Mouse (Mus musculus) midbrain, embryonic 16.5 days (tissue): Measurements from ENCODE around the gene Eif4e2. TPM values are rescaled to one million over a fixed set of nuclear protein-coding genes. Genes with fewer than 3 reads are reported as not detected.

ENCODE experiments used
- ATAC-seq: fragments of 200-750 bp; cut with Nextera tagmentation; 2 replicates; pipeline ENCODE4 v1.8.0; 2017; ENCODE audit warnings: moderate TSS enrichment
- H3K27ac ChIP-seq: fragments of 300-500 bp; sonication (generic); 2 replicates; pipeline ENCODE4 v1.5.1; 2014; ENCODE audit warnings: mild to moderate bottlenecking, low read length, mixed read lengths
- H3K27me3 ChIP-seq: fragments of 300-500 bp; sonication (generic); 2 replicates; pipeline ENCODE4 v1.6.1; 2014; ENCODE audit warnings: low read depth, low read length, mixed read lengths; ENCODE audit not compliant: control insufficient read depth, insufficient read depth
- H3K36me3 ChIP-seq: fragments of 300-500 bp; sonication (generic); 2 replicates; pipeline ENCODE4 v1.6.1; 2014; ENCODE audit warnings: mild to moderate bottlenecking, low read length, moderate library complexity, mixed read lengths; ENCODE audit not compliant: control insufficient read depth, insufficient read depth
- H3K4me1 ChIP-seq: fragments of 300-500 bp; sonication (generic); 2 replicates; pipeline ENCODE4 v1.6.1; 2014; ENCODE audit warnings: mild to moderate bottlenecking, low read length, mixed read lengths; ENCODE audit not compliant: control insufficient read depth, insufficient read depth
- H3K4me2 ChIP-seq: fragments of 300-500 bp; sonication (generic); 2 replicates; pipeline ENCODE4 v1.6.1; 2014; ENCODE audit warnings: mild to moderate bottlenecking, low read length, mixed read lengths
- H3K4me3 ChIP-seq: fragments of 300-500 bp; sonication (generic); 2 replicates; pipeline ENCODE4 v1.5.1; 2014; ENCODE audit warnings: low read depth, mild to moderate bottlenecking, low read length, moderate library complexity, mixed read lengths
- H3K9ac ChIP-seq: fragments of 300-500 bp; sonication (generic); 2 replicates; pipeline ENCODE4 v1.6.1; 2014; ENCODE audit warnings: low read depth, low read length, mixed read lengths
- H3K9me3 ChIP-seq: fragments of 300-500 bp; sonication (generic); replicated peaks from 2 replicates; pipeline ENCODE4 v1.6.1; 2014; ENCODE audit warnings: mild to moderate bottlenecking, low read length, mixed read lengths; ENCODE audit not compliant: control insufficient read depth, poor library complexity, severe bottlenecking
- WGBS: fragments of 180-500 bp; shearing (Covaris S2); extraction: QIAGEN DNeasy Blood & Tissue Kit; methylation state at CpG from one replicate; pipeline ENCODE4 v1.1.7; 2014; 5-methylcytosine and 5-hydroxymethylcytosine counted together
- polyA plus RNA-seq: library from polyadenylated mRNA; unstranded; fragments of >200 nt; fragmentation: Nextera tagmentation; extraction: Ambion mirVana; gene quantifications from 2 replicates; pipeline ENCODE4 v1.2.1, GENCODE M21; 2015

The Eif4e2 gene
- polyA plus RNA-seq, 1 experiment from 2014 or later, result 86.6 TPM

DNA sequence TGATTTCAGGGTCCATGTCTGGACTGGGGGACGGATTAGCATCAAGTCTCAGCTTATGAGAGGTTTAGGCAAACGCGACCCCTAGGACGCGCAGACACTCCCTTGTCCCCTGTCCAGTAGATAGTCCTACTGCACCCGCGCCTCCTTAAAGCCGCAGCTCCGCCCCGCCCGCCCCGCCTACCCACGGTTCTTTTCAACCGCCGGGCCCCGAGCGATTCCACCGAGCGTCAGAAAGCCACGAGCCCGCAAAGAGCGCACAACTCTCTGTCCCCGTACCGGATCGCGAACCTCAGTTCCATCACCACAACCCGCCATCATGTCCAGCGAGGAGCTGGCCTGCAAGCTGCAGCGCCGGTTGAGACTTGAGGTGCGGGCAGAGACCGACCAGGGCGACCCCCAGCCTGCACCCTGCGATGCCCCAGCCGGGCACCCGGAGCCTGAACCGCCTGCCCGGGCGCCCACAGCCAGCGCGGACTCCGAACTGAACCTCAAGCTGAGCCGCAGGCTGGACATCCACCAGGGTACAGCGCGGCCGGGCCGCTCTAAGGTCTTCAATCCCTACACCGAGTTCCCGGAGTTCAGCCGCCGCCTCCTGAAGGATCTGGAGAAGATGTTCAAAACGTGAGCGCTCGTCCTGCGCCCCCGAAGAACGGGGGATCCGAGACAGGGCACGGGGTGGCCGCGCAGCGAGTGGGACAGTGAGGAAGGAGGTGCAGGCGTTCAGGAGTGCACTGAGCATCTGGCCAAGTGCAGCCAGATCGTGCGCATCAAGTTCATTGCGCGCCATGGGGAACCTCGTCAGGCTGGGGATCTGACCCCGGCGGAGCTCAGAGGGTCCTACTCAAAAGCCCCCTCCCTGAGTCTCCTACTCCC lies 50.7 kb downstream of the Eif4e2 start, which contains the start of gene Efhd1:
Gene Efhd1, plus strand, starts transcription at position 230 of the 873 bp plus-strand sequence.
- Histone ChIP-seq H3K27ac (no peak within 1 kb of the TSS), H3K4me1 (peaks cover 20% of the 10 kb centered on the region), H3K4me3 (peak within 1 kb of the TSS; percentile 46), H3K27me3 (peaks cover 43% of the 10 kb centered on the region), H3K9me3 (no peaks in the 10 kb centered on the region), H3K9ac (peak within 1 kb of the TSS; percentile 61), H3K4me2 (peak within 1 kb of the TSS; percentile 93), H3K36me3 (no peaks in the 10 kb centered on the region)
- under 1% methylated on average over 70 of the region's 70 CpGs for WGBS
- peak; percentile 50 for ATAC-seq

DNA sequence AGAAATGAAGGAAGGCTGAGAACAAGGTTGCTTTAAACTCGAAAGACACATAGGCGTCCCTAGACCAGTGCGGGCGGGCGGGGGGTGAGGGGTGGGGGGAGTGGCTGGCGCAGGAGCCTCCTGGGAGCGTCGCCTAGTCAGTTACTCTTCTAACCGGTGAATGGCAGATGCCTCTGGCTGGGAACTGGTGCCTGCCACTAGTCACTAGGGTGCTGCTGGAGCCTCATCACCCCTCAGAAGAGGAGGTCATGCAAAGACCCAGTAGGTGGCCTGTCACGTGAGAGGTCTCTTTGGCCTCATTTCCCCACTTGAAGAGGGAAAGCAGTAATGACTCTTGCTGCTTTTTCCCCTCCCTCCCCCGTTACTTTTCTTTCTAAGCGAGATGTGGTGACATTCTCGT lies 51.5 kb downstream of the Eif4e2 start:
- H3K4me1 ChIP-seq, result peaks cover 20% of the 10 kb centered on the region

DNA sequence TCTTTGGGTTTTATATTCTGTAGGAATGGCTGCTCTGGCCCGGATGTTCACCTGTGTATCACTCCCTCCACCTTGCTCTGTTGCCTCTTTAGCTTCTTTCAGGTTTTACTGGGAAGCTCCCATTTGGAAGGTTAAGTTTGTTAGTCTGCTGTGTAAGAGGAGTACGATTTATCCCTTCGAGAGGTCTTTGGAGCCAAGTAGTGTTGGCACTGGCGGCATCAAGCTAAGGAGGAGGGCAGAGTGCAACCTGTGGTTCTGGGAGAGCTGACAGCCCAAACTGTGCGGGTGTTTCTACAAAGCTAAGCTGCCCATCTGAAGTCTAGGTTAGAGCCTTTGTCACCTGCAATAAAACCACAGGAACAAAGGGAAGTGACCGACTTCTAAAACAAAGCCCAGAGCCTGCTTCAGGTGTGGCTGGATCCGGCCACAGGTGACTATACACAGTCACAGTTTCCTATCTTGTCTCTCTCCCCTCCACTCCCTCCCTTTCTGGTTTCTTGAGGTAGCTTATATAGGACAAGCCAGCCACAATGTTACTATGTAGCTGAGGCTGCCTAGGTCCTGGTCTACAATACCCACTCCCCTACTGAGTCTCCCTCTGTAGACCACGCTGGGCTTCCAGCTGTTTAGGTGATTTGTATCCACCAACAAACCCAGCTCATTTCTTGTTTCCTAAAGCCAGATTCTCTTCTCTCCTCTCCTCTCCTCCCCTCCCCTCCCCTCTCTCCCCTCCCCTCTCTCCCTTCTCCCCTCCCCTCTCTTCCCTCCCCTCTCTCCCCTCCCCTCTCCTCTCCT lies 52.8 kb downstream of the Eif4e2 start:
- no peak overlapping the region for H3K9ac ChIP-seq
- peaks cover 42% of the 10 kb centered on the region for H3K27me3 ChIP-seq
- H3K4me3 ChIP-seq, result no peak overlapping the region
- H3K27ac ChIP-seq, result no peak overlapping the region
- no peaks in the 10 kb centered on the region for H3K36me3 ChIP-seq
- WGBS, result 30% methylated on average over 8 of the region's 8 CpGs
- ATAC-seq, result no peak
- H3K4me2 ChIP-seq, result no peak overlapping the region
- H3K9me3 ChIP-seq, result no peaks in the 10 kb centered on the region
- peaks cover 20% of the 10 kb centered on the region for H3K4me1 ChIP-seq

More for the DNA sequence above, 51.5 kb downstream of the Eif4e2 start:
- no peaks in the 10 kb centered on the region for H3K36me3 ChIP-seq
- no peak overlapping the region for H3K27ac ChIP-seq
- peaks cover 44% of the 10 kb centered on the region for H3K27me3 ChIP-seq
- WGBS, result under 1% methylated on average over 13 of the region's 13 CpGs
- no peaks in the 10 kb centered on the region for H3K9me3 ChIP-seq
- peak; percentile 19; the same call in 1 of the 2 replicates for ATAC-seq
- H3K4me3 ChIP-seq, result peak overlapping the region; percentile 46
- H3K4me2 ChIP-seq, result peak overlapping the region; percentile 93
- H3K9ac ChIP-seq, result no peak overlapping the region

DNA sequence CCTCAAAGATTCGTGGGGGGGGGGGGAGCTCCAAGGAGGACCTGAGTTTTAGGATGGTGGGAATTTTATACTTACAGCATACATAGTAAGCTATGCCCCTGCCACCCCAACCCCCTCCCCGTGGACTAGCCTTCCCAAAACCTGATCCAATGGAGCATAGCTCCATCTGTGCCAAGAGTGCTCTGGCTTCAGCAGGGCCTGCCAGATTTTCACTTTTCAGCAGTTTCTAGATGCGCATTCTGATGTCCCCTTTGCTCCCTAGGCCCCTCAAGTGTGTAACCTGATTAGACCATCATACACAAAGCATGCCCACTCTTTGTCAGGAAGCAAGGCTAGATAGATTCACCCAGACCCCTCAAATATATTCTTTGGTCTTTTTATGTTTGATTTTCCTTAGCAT lies 56.5 kb downstream of the Eif4e2 start:
- H3K4me2 ChIP-seq, result no peak overlapping the region
- no peaks in the 10 kb centered on the region for H3K9me3 ChIP-seq
- WGBS, result 15% methylated on average over 3 of the region's 3 CpGs
- no peak overlapping the region for H3K4me3 ChIP-seq
- H3K4me1 ChIP-seq, result peaks cover 5% of the 10 kb centered on the region
- no peak for ATAC-seq
- no peaks in the 10 kb centered on the region for H3K36me3 ChIP-seq
- H3K27ac ChIP-seq, result no peak overlapping the region
- no peak overlapping the region for H3K9ac ChIP-seq
- H3K27me3 ChIP-seq, result peaks cover 25% of the 10 kb centered on the region

DNA sequence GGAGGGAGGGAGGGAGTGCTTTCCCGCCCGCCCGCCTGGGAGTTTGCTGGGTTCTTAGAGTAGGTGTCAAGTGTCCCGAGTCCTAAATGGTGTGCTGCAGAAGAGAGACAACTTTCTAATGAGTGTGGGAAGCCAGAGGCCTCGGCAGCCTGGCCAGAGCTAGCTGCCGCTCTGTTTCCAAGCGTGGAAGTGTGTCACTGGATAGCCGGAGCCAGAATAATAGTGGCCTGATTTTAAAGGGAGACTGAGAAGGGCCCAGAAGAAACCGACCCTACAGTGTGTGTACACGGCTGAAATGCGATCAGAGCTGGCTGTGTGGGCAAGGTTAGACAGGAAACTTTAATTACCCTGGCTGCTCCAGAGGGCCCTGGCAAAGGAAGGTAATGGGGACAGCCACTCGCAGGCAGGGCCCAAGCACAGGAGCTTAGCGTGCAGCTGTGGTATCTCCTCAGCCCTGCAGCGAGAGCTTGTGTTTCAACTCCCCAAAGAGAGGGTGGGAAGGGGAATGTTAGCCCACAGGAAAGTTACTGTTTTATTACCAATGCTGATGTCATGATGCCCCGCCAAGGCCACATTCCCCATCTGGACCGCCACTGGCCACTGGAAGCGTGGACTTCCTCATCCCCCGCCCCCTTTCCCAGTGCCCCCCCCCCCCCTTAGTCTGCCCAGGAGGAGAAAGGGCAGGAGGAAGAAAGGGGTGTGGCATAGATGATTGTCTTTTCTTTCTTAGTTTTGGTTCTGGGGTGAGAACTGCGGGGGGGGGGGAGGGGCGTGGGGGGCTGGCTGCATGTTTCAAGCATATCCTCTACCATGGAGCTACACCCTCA lies 57.1 kb downstream of the Eif4e2 start:
- Histone ChIP-seq H3K9me3 (no peaks in the 10 kb centered on the region), H3K4me1 (no peaks in the 10 kb centered on the region), H3K27ac (no peak overlapping the region), H3K36me3 (no peaks in the 10 kb centered on the region), H3K27me3 (peaks cover 19% of the 10 kb centered on the region), H3K4me2 (no peak overlapping the region), H3K9ac (no peak overlapping the region), H3K4me3 (no peak overlapping the region)
- 8% methylated on average over 18 of the region's 20 CpGs for WGBS
- ATAC-seq, result no peak

DNA sequence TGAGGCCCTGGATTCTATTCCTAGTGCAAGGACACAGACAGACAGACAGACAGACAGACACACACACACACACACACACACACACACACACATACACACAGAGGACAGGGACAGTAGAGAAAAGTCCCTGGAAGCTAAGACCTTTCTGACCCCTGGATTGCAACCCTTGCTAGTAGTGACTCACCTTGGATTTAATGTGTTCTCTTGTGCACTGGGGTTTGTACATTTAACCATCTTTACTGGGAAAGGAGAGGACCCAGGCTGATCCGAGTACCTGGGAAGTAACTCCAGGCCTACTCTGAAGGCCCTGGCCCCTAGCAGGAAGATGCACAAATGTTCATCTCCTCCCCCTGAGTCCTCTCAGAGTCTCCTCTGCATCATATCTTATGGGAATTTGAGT lies 57.9 kb downstream of the Eif4e2 start:
- Histone ChIP-seq H3K4me2 (no peak overlapping the region), H3K9ac (no peak overlapping the region), H3K27ac (no peak overlapping the region), H3K9me3 (no peaks in the 10 kb centered on the region), H3K4me1 (no peaks in the 10 kb centered on the region), H3K27me3 (peaks cover 11% of the 10 kb centered on the region), H3K36me3 (no peaks in the 10 kb centered on the region), H3K4me3 (no peak overlapping the region)
- 56% methylated on average over 1 of the region's 1 CpGs for WGBS
- ATAC-seq, result no peak

DNA sequence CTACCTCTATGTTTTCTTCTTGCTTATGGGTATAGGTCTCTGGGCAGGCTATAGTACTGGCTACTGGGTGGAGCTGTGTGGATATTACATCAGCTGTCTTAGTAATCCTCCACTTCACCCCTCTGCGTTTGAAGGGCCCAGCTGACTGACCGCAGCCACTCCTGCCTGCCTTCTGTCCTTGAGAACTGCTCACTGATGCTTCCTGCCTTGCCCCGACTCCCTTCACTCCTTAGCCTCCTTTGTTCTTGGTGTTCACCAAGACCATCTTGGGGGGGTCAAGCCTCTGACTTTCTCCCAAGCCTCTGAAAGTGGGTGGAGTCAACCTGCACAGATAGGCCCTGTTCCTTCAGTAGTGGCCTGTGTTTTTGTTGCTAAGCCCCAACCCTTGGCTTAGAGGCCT lies 58.7 kb downstream of the Eif4e2 start:
- no peak overlapping the region for H3K27ac ChIP-seq
- WGBS, result 73% methylated on average over 3 of the region's 3 CpGs

DNA sequence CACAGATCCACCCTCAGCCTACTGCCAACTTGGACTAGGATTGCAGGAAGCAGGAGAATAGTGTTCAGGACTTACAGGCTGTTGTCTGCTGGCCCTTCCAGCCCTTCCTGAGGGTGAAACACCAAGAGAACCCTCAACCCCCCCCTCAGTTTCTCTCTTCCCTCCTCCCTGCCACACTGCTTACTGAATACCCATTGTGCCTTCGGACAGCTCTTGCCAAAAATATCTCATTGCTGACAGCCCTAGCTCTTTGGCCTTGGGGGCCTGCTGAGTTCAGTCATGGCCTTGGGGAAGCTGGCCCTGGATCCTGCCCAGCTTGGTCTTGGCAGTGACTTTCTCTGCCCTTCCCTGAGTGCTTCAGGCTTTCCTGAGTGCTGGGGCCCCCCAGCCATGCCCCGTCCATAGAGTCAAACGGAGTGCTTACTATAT lies 59.8 kb downstream of the Eif4e2 start:
- ATAC-seq, result peak; percentile 52
- H3K9me3 ChIP-seq, result no peaks in the 10 kb centered on the region
- no peak overlapping the region for H3K4me2 ChIP-seq
- no peak overlapping the region for H3K4me3 ChIP-seq
- H3K9ac ChIP-seq, result no peak overlapping the region
- 69% methylated on average over 3 of the region's 3 CpGs for WGBS
- no peaks in the 10 kb centered on the region for H3K36me3 ChIP-seq
- H3K4me1 ChIP-seq, result no peaks in the 10 kb centered on the region
- H3K27me3 ChIP-seq, result 0 out of 2 replicates have a peak, but pooled peaks cover 4% of the 10 kb centered on the region
- no peak overlapping the region for H3K27ac ChIP-seq

More for the DNA sequence above, 58.7 kb downstream of the Eif4e2 start:
- H3K9ac ChIP-seq, result no peak overlapping the region
- no peak for ATAC-seq
- no peaks in the 10 kb centered on the region for H3K36me3 ChIP-seq
- no peaks in the 10 kb centered on the region for H3K4me1 ChIP-seq
- no peaks in the 10 kb centered on the region for H3K9me3 ChIP-seq
- H3K4me3 ChIP-seq, result no peak overlapping the region
- H3K4me2 ChIP-seq, result no peak overlapping the region
- H3K27me3 ChIP-seq, result peaks cover 10% of the 10 kb centered on the region; the same call in 1 of the 2 replicates
